Mouse (Mus musculus): ENCODE measurements at regions not wholly inside any gene's neighbourhood (a gene's known extent, or its start where the extent isn't known, plus 50 kb on each side); places are given as distances from the start of the nearest gene placed in this dataset.

- TF ChIP-seq GATA1 (IDR thresholded peaks at IDR 0.05; ENCODE audit: borderline replicate concordance, low read length), result no peak
- TF ChIP-seq FLI1 (IDR thresholded peaks at IDR 0.05; ENCODE audit: low read length), result no peak
Observed at GRCm38 (mm10) chr13:113509403-113510185, 108.8 kb downstream of the Snx18 start.
